Mouse (Mus musculus) erythroblast, embryonic 14.5 days (primary cell): ENCODE data around the gene Wdr31.

Experiments
- GATA1 ChIP-seq: IDR thresholded peaks from 2 replicates; pipeline ENCODE4 v1.6.1; 2012; ENCODE audit warnings: low read length, inconsistent platforms, mixed read lengths
- TAL1 ChIP-seq: IDR thresholded peaks from 3 replicates; pipeline ENCODE4 v1.6.1; 2012; ENCODE audit warnings: low read length, inconsistent platforms, mixed read lengths

DNA sequence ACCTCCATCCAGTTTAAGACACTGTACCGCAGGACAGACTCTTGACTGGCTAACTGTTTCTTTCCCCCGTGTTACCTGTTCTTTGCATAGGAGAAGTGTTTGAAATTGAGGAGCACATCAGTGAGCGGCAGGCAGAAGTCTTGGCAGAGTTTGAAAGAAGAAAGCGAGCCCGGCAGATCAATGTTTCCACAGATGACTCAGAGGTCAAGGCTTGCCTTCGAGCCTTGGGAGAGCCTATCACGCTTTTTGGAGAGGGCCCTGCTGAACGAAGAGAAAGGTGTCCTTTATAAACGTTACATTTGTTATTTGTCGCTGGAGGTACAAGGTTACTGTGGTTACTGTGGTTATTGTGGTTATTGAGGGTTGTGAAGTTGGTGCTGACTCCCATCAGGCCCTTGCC is 59.1 kb downstream of the Wdr31 start:
- TF ChIP-seq GATA1: no peak
- no peak for TF ChIP-seq TAL1
